Mouse (Mus musculus) brain, adult 2 months (tissue): Measurements from ENCODE around the gene Mrpl2.

Experiments
- DNase-seq: peaks from one replicate; pipeline ENCODE4 v3.0.0; 2011; ENCODE audit warnings: low read depth, low spot score

Mrpl2 gene

DNA sequence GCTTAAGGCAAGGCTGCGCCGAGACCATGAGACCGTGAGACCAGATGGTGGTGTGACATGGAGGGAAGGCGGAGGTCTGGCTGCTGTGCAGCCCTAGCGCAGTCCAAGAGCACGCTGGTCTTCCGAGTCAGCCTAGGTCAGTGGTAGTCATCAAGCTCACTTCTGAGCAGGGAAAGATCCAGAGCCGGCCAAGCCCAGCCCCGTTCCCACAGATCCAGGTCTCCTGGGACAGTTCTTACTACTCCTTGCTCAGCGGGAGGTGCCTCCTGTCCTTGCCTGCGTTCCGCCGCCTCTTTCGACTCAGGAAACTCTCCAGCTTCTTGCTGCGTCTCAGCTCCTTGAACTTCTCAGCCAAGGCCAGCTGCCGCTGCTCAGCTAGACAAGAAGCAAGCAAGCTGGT lies 21.7 kb downstream of the Mrpl2 start:
- DNase-seq, result no peak

DNA sequence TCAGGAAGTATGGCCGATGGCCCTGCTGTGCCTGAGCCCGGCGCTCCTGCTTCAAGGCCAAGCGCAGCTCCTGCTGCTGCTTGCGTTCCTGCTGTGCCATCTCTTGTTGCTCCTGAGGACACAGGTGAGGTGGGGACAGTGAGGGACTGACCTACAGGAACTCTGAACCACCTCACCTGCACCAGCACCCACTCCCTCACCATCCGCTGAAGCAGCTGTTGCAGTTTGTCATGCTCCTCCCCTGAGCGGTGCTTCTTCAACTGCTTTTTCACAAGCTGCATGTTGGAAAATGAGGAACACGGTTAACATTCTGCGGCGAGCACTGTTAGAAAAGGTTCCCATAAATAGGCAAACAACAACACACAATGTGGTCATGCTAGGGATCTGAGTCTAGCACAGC lies 23.9 kb downstream of the Mrpl2 start:
- DNase-seq, result no peak

DNA sequence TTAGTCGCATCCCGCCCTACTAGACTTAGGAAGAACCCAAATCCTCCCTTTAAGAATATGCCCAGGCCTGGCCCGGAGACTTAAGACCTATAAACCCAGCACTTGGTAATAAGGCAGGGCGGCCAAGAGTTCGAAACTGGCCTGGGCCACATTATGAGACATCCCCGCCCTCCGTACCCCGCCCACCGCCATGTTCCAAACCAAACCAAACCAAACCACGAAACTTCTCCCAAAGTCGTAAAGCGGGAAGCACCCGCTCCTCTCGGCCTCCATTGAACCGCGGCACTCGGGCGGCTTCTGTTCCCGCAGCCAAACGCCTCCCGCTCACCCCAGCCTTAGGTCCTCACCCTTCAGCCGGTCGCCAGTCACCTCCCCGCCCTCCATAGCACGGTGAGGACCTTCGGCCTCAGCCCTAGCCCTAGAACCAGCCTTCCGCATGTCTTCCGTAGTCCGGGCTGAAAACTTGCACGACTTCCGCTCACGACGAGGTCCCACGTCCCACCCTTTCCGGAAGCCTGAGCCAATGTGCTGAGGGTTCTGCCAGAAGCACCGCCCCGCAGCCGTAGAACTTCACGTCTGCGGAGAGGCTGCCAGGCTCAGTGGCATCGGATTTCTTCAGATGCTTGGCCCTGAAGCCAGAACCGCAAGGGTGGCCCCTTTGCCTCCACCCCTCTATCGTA lies 28.0 kb downstream of the Mrpl2 start, which contains the start of gene Rrp36:
Rrp36 (minus strand) TSS at position 503 of the 680 bp plus-strand sequence.
- DNase-seq, result peak; percentile 97

GRCm38 (mm10) chr17:46674530-46675283 lies 28.7 kb downstream of the Mrpl2 start:
- no peak for DNase-seq

- DNase-seq, result no peak
Observed at GRCm38 (mm10) chr17:46678416-46678815, 32.4 kb downstream of the Mrpl2 start, which contains the start of gene Mea1. TSS of gene Mea1 (plus strand) at chr17:46678793.

- no peak for DNase-seq
Observed at GRCm38 (mm10) chr17:46678911-46679310, 32.9 kb downstream of the Mrpl2 start.

GRCm38 (mm10) chr17:46679843-46680759 lies 34.1 kb downstream of the Mrpl2 start:
- peak; percentile 39 for DNase-seq

DNA sequence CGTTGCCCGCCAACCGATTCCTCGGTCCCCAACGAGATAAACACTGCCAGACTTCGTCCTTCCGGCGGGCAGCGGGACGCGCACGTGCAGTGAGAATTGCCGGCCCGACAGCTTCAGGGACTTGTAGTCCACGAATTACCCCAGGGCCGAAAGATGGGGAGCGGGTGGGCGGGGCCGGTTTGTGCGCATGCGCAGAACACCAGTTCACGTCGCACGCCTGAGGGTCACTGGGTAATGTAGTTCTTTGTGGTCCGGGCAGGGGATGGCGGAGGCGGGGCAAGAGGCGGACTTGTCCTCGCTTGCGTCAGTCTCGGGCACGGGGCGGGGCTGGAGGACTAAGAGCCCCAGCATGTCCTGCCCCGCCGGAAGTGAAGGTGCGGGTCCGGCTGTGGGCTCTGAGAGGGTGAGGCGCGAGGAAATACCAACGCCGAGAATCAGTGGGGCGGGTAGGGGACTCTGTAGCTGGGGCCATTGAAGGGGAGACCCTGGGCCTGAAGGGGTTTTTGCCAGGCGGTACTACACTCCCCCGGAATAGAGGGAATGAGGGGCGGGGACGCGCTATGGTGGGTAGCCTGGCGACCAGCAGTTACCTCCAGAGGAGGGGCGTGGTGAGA lies 34.8 kb downstream of the Mrpl2 start, which contains the start of gene Klhdc3:
Klhdc3 (minus strand) TSS at position 155 of the 614 bp plus-strand sequence.
- peak; percentile 100 for DNase-seq

GRCm38 (mm10) chr17:46681466-46682118 lies 35.6 kb downstream of the Mrpl2 start:
- DNase-seq, result no peak

DNA sequence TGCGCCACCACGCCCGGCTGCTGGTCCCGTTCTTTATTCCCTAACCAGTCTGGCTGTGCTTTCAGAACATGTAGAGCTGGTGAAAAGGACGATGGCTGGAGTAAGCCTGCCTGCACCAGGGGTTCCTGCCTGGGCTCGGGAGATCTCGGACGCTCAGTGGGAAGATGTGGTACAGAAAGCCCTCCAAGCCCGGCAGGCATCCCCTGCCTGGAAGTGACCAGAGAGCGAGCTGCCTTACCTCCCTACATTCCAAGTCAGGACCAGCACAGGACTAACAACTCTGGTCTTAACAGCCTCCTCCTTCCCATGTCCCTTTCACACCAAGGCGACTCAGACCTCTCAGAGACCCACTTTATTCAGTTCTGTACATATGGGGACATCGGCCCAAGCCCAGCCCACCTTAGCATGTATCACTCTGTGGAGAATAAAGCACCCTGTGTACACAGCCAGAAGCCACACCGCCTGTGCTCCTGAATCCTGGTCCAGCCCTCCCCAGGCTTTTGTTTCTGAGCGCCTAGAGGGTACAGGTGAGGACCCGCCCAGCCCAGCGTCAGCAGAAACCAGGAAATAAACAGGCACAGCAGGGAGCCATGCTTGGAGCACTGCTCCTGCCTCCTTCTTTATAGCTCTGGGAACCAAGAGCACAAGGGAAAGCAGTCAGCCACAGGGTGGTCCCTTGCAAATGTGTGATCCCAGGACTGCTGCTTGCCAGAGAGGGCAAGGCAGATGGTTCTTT lies 36.8 kb downstream of the Mrpl2 start:
- DNase-seq, result no peak

DNA sequence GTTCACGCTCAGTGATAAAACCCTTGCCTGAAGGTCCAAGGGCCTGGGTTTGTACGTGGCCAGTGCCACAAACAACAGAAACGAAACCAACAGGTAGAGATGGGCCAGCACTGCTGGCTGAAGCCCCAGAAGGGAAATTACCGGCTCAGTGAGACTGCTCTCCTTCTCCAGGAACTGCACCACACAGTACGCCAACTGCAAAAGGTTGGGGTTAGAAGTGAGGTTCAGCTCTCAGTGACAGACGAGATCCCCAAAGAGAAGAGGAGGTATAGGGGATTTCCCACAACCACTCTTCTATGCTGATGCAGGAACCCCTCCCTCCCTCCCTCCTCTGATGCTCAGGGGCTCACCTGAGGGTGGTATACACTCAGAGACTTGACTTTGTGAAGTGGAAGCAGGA lies 39.9 kb downstream of the Mrpl2 start:
- no peak for DNase-seq

GRCm38 (mm10) chr17:46690665-46691064 lies 44.6 kb downstream of the Mrpl2 start:
- peak; percentile 23 for DNase-seq

GRCm38 (mm10) chr17:46691390-46691789 lies 45.4 kb downstream of the Mrpl2 start:
- no peak for DNase-seq

GRCm38 (mm10) chr17:46694517-46695063 lies 48.6 kb downstream of the Mrpl2 start:
- DNase-seq, result peak; percentile 24

DNA sequence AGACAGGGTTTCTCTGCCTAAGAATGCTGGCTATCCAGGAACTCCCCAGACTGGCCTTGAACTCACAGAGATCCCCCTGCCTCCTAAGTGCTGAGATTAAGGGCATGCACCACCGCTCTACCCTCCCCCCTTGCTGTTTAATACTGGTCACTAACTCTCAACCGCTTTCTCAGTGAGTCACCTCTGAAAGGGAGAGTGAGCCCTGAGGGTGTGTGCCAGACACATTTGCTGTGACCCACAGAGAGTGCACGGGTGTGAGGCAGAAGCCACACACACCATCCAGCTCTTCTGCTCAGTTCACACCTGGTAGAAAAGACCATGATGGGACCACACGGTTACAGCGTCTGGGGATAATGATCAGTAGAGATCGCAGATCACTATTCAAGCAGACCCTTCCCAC lies 52.5 kb downstream of the Mrpl2 start:
- no peak for DNase-seq

- DNase-seq, result no peak
Observed at GRCm38 (mm10) chr17:46699245-46699644, 53.2 kb downstream of the Mrpl2 start.
